Mouse (Mus musculus) CH12.LX (cell line): Measurements from ENCODE around the gene Rdh8. TPM values are rescaled to one million over a fixed set of nuclear protein-coding genes. Genes with fewer than 3 reads are reported as not detected.

ENCODE experiments used
- DNase-seq: peaks from one replicate; pipeline ENCODE4 v3.0.0-alpha.2; 2013; ENCODE audit errors: extremely low read depth
- H3K27ac ChIP-seq: 2 replicates; pipeline ENCODE4 v1.5.1; 2012; ENCODE audit warnings: low read depth, mild to moderate bottlenecking, control low read depth, moderate library complexity; ENCODE audit not compliant: insufficient read depth
- H3K27me3 ChIP-seq: replicated peaks from 2 replicates; pipeline ENCODE3; 2012; ENCODE audit warnings: inconsistent platforms
- H3K36me3 ChIP-seq, 2 experiments: replicated peaks in 1 of 2; 2 replicates each; pipeline versions ENCODE3 to v1.6.1; 2012; ENCODE audit warnings: inconsistent platforms in 1 of 2, low read length in 1 of 2, mild to moderate bottlenecking in 1 of 2, mixed read lengths in 1 of 2, moderate library complexity in 1 of 2; ENCODE audit not compliant: control insufficient read depth in 1 of 2, insufficient read depth in 1 of 2
- H3K4me1 ChIP-seq, 2 experiments: 2 replicates each; pipeline ENCODE4 v1.6.1; 2012; ENCODE audit warnings: inconsistent platforms in 1 of 2, moderate library complexity in 1 of 2; ENCODE audit not compliant: insufficient read depth in 2 of 2, control insufficient read depth in 1 of 2
- H3K4me2 ChIP-seq: 2 replicates; pipeline ENCODE4 v1.6.1; 2012; ENCODE audit warnings: low read depth, mild to moderate bottlenecking, control low read depth; ENCODE audit not compliant: poor library complexity, insufficient read depth, severe bottlenecking
- H3K4me3 ChIP-seq, 3 experiments: fragments of 150-350 bp in 1 of 3; sonication (generic) in 1 of 3; replicated peaks in 1 of 3; 2 replicates each; pipeline versions ENCODE3 to v1.5.1; 2011 to 2012; ENCODE audit warnings: low read depth in 2 of 3, low read length in 2 of 3, mild to moderate bottlenecking in 2 of 3, moderate library complexity in 2 of 3, control low read depth in 1 of 3, improper control_type of control experiment in 1 of 3, inconsistent platforms in 1 of 3, mixed read lengths in 1 of 3; ENCODE audit not compliant: poor library complexity in 1 of 3
- H3K79me2 ChIP-seq: replicated peaks from 2 replicates; pipeline ENCODE4 v1.6.1; 2012; ENCODE audit warnings: mild to moderate bottlenecking, moderate library complexity; ENCODE audit not compliant: control insufficient read depth, poor library complexity, insufficient read depth, severe bottlenecking; ENCODE audit errors: extremely low read depth
- H3K9ac ChIP-seq: 2 replicates; pipeline ENCODE4 v1.6.1; 2012; ENCODE audit warnings: low read depth, mild to moderate bottlenecking, control low read depth, moderate library complexity; ENCODE audit not compliant: insufficient read depth
- H3K9me3 ChIP-seq: replicated peaks from 2 replicates; pipeline ENCODE3; 2012; ENCODE audit warnings: low read length, inconsistent platforms, mixed read lengths
- BHLHE40 ChIP-seq: IDR thresholded peaks from 2 replicates; pipeline ENCODE4 v1.6.1; 2011; ENCODE audit warnings: mild to moderate bottlenecking, low read depth, low read length, improper control_type of control experiment
- E2F4 ChIP-seq: IDR thresholded peaks from 2 replicates; pipeline ENCODE4 v1.6.1; 2011; ENCODE audit warnings: low read depth, low read length, improper control_type of control experiment; ENCODE audit not compliant: insufficient replicate concordance
- ETS1 ChIP-seq: conservative IDR thresholded peaks from 2 replicates; pipeline ENCODE4 v1.6.1; 2012; ENCODE audit warnings: low read depth, mild to moderate bottlenecking, inconsistent platforms, low read length, improper control_type of control experiment, moderate library complexity
- IRF4 ChIP-seq: IDR thresholded peaks from 2 replicates; pipeline ENCODE4 v1.6.1; 2014; ENCODE audit warnings: low read depth, mild to moderate bottlenecking, inconsistent platforms, low read length, improper control_type of control experiment
- JUND ChIP-seq: conservative IDR thresholded peaks from 2 replicates; pipeline ENCODE4 v1.6.1; 2011; ENCODE audit warnings: low read depth, low read length, improper control_type of control experiment
- KAT2A ChIP-seq: IDR thresholded peaks from 2 replicates; pipeline ENCODE4 v1.6.1; 2012; ENCODE audit warnings: low read length, improper control_type of control experiment, inconsistent platforms; ENCODE audit not compliant: insufficient replicate concordance
- MAX ChIP-seq: IDR thresholded peaks from 2 replicates; pipeline ENCODE4 v1.6.1; 2011; ENCODE audit warnings: low read length, improper control_type of control experiment
- MEF2A ChIP-seq: IDR thresholded peaks from 2 replicates; pipeline ENCODE4 v1.6.1; 2014; ENCODE audit warnings: low read depth, mild to moderate bottlenecking, inconsistent platforms, low read length, improper control_type of control experiment, borderline replicate concordance
- NELFE ChIP-seq: IDR thresholded peaks from 2 replicates; pipeline ENCODE4 v1.6.1; 2011; ENCODE audit warnings: low read depth, low read length, improper control_type of control experiment
- RCOR1 ChIP-seq: conservative IDR thresholded peaks from 2 replicates; pipeline ENCODE4 v1.6.1; 2012; ENCODE audit warnings: low read depth, mild to moderate bottlenecking, inconsistent platforms, low read length, improper control_type of control experiment
- USF1 ChIP-seq: IDR thresholded peaks from 2 replicates; pipeline ENCODE4 v1.6.1; 2014; ENCODE audit warnings: low read depth, mild to moderate bottlenecking, inconsistent platforms, low read length, improper control_type of control experiment
- ZC3H11A ChIP-seq: IDR thresholded peaks from 2 replicates; pipeline ENCODE4 v1.6.1; 2012; ENCODE audit warnings: low read depth, mild to moderate bottlenecking, inconsistent platforms, low read length, improper control_type of control experiment
- ZMIZ1 ChIP-seq: IDR thresholded peaks from 2 replicates; pipeline ENCODE4 v1.6.1; 2012; ENCODE audit warnings: low read depth, mild to moderate bottlenecking, inconsistent platforms, low read length, improper control_type of control experiment
- dilution Hi-C: fragments of 300-500 bp; cut with MboI; formaldehyde crosslinking; loops from 2 replicates; pipeline ENCODE4 v1.14.3; 2020; ENCODE audit warnings: low sequenced_read_pairs; ENCODE audit not compliant: extremely low pct_unique_long_range_greater_than_20kb, extremely low pct_ligation_motif_present
- in situ Hi-C: fragments of 300-500 bp; cut with MboI; formaldehyde crosslinking; loops from 3 replicates; pipeline ENCODE4 v1.14.3; 2019; ENCODE audit warnings: low sequenced_read_pairs, low pct_ligation_motif_present, low pct_unique_long_range_greater_than_20kb, mixed read lengths
- polyA plus RNA-seq: library from polyadenylated mRNA; unstranded; fragments of >175 nt; gene quantifications from 2 replicates; pipeline ENCODE4 v1.2.1, GENCODE M21; 2012; ENCODE audit warnings: low read depth; ENCODE audit not compliant: insufficient read length
- total RNA-seq, 2 experiments: library from RNA; depleted of rRNA; stranded (reverse); fragments of 300-350 nt in 1 of 2; fragments of >200 nt in 1 of 2; gene quantifications; 2 replicates each; pipeline ENCODE4 v1.2.3; 2012 to 2014

The Rdh8 gene
- total and polyA plus RNA-seq, 3 experiments, result not detected

DNA sequence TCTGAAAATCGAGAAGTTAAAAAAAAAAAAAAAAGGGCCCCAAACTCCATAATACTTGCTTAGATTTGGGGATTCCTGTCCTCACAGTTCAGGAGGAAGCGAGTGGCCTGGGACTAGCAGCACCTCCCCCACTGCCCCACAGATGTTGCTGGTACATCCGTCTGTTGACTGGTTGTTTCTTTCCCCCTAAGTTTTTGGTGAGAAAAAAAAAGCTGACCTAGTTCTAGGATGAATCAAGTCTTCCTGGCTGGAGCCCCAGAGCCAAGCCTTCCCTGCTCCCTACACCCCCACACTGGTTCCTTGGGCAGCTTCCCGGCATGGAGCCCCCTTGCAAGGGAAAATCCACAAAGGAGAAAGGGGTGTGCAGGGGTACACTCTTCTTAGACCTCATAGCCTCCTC, 8.0 kb upstream of the Rdh8 start:
- H3K4me2 ChIP-seq, result no peak overlapping the region
- H3K4me1 ChIP-seq, result peaks cover 6 to 14% of the 10 kb centered on the region in 2 experiments
- no peaks in the 10 kb centered on the region for H3K79me2 ChIP-seq
- H3K9ac ChIP-seq, result no peak overlapping the region
- dilution Hi-C loops, result no loop called here
- H3K9me3 ChIP-seq, result no peaks in the 10 kb centered on the region
- H3K4me3 ChIP-seq, result no peak overlapping the region
- H3K27ac ChIP-seq, result no peak overlapping the region
- no peak for DNase-seq
- H3K27me3 ChIP-seq, result peaks cover 94% of the 10 kb centered on the region
- TF ChIP-seq ZMIZ1 (no peak), KAT2A (no peak), IRF4 (no peak), MEF2A (no peak), JUND (no peak), BHLHE40 (no peak), NELFE (no peak), RCOR1 (no peak), E2F4 (no peak), USF1 (no peak)
- H3K36me3 ChIP-seq, result no peaks in the 10 kb centered on the region
- in situ Hi-C loops, result no loop called here

DNA sequence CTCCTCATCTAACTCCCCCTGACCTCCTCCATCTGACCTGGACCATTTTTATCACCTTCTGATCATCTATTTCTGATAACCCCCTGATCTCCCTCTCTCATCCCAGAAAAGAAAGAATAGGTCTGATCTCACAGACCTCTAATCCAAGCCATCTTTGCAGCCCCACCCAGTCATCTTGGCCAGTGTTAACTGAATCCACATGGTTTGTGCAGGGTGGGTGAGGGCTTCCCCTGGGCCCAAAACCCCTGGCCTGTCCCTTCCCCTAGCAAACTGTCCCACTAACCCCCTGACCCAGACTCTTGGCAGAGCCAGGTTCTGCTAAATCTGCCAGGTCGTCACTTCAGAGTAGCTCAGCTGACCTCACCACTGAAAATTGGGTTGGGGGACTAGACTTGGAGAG, 7.5 kb upstream of the Rdh8 start:
- Histone ChIP-seq H3K4me3 (no peak overlapping the region), H3K4me1 (peaks cover 6 to 14% of the 10 kb centered on the region in 2 experiments), H3K27ac (no peak overlapping the region), H3K36me3 (no peaks in the 10 kb centered on the region), H3K79me2 (no peaks in the 10 kb centered on the region), H3K4me2 (no peak overlapping the region), H3K27me3 (peaks cover 91% of the 10 kb centered on the region)
- dilution Hi-C loops, result no loop called here
- TF ChIP-seq MAX (no peak), ETS1 (no peak), ZC3H11A (no peak)
- TF ChIP-seq, all 38 proteins: peak for 0
- H3K9me3 ChIP-seq, result no peaks in the 10 kb centered on the region
- in situ Hi-C loops, result no loop called here
- DNase-seq, result no peak
- no peak overlapping the region for H3K9ac ChIP-seq
